Mouse (Mus musculus) cortical plate, adult 2 months (tissue): ENCODE measurements around the gene Ssr1.

ENCODE experiments used
- CTCF ChIP-seq: fragments of 200-500 bp; IDR thresholded peaks from 2 replicates; pipeline ENCODE4 v1.5.1; 2011; ENCODE audit warnings: mild to moderate bottlenecking, control low read depth, low read length; ENCODE audit not compliant: insufficient read depth; ENCODE audit errors: extremely low read depth
- POLR2A ChIP-seq: fragments of 200-500 bp; IDR thresholded peaks from 2 replicates; pipeline ENCODE4 v1.6.1; 2011; ENCODE audit warnings: mild to moderate bottlenecking, low read length, control low read depth; ENCODE audit not compliant: insufficient read depth; ENCODE audit errors: extremely low read depth

- TF ChIP-seq CTCF = no peak
- no peak for TF ChIP-seq POLR2A
These were observed 33.7 kb upstream of the Ssr1 start for GRCm38 (mm10) chr13:38027618-38028248.
